Mouse (Mus musculus) liver, adult 2 months (tissue): ENCODE results near the gene Bcl2l12.

ENCODE experiments used
- CTCF ChIP-seq: fragments of 200-500 bp; IDR thresholded peaks from 2 replicates; pipeline ENCODE4 v1.5.1; 2011; ENCODE audit warnings: low read depth, low read length, control low read depth
- POLR2A ChIP-seq: fragments of 200-500 bp; IDR thresholded peaks from 2 replicates; pipeline ENCODE4 v1.6.1; 2011; ENCODE audit warnings: low read length, control low read depth; ENCODE audit not compliant: insufficient read depth; ENCODE audit errors: extremely low read depth

DNA sequence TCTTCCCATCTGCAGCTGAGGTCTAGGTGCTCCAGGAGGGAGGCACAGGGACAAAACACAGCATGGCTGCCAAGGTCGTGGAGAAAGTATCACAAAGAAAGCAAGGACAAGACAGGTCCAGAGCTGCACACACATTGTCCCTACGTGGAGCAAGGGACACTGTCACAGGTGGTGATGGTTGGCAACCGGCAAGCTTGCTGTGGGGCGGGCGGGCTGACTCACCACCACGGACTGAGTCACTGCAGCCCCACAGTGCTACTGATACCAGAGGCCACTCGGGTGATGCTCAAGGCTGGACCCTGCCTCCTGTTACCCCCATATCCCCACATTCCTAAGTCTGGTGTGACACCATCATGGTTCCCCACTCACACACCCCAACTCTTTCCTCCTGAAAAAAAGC, 3.9 kb upstream of the Bcl2l12 start:
- no peak for TF ChIP-seq POLR2A
- TF ChIP-seq CTCF = no peak
